Mouse (Mus musculus) kidney, postnatal 25 days (tissue): ENCODE measurements around the gene Ptprb.

Experiments used
- DNase-seq, 2 experiments: peaks; one replicate each; pipeline ENCODE4 v3.0.0; 2021; ENCODE audit warnings: mixed read lengths in 2 of 2

Gene Ptprb

GRCm38 (mm10) chr10:116382826-116383685 lies 107.7 kb downstream of the Ptprb start:
- peak in 1 of 2 experiments; percentile 10 for DNase-seq

- no peak for DNase-seq
Observed at GRCm38 (mm10) chr10:116384401-116384800, 109.1 kb downstream of the Ptprb start.

DNA sequence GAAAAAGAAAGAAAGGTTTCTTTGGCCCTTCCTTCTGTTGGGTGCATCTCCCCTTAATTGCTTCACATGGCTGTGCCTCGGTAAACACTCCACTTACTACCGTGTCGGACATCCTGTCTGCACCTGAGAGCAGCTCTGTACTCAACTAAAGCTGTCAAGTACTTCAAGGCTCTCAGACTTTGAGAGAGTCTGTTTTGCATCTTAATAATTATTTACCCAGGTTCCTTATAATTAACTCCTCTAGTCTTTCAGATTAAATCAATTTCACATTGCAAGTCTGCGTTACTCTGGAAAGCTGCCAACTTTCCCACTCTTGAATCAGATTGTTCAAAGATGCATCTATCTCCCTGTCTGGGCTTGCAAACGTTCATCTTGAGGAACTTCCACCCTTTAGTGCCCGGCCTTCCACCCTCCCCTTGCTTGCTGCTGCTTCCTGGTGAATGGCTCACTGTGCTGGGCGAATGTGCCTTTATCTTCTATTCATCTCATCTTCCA lies 111.1 kb downstream of the Ptprb start:
- DNase-seq, result peak in 1 of 2 experiments; percentile 41

DNA sequence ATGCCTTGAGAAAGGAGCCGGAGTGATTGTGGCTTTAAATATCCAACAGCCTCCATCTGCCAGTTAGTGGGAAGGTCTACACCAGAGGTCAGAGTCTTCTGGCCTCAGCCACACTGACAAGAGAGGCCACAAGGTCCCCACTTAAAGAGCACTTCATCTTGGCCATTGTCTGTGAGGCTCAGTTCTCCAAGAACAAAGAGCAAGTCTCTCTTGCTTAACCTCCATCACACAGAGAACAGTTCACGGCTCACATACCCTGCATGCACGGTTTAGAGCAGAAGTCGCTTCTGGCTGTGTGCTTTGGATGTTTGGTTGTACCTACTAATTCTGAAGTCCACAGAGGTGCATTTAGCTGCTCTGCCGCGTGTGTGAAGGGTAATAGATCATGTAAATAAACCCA lies 113.5 kb downstream of the Ptprb start:
- DNase-seq, result no peak

DNA sequence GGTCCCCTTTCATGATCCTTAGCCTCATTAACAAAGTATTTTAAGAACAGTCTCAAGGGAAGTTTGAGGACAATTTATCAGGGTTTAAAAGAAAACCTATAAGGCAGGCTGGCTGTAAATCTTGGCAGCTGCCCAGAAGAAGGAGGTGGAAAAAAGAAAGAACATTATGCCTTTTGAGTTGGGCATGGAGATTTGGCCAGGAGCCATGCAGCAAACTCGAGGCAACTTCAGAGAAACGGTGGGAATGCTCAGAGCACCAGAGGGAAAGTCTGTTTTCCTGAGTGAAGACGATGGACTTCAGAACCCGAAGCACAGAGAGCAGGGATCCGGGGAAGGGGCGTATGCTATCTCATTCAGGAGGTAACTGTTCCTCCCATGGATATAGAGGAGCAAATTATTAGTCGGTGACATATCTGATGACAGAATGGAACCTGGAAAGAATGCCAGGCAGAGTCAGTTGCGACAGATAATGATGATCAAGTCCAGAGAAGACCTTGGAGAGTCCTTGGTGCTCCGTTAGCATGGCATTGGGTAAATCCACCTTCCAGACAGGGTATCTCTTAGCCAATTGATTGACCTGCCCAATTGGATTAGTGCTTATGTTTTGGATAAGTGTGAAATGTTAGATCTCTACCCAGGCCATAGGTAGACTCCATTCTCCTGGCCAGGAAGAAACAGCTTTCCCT lies 118.6 kb downstream of the Ptprb start:
- DNase-seq, result no peak

- DNase-seq, result no peak
Observed at GRCm38 (mm10) chr10:116394585-116394984, 119.3 kb downstream of the Ptprb start.

GRCm38 (mm10) chr10:116396279-116396678 lies 121.0 kb downstream of the Ptprb start:
- DNase-seq, result no peak

GRCm38 (mm10) chr10:116396966-116397365 lies 121.6 kb downstream of the Ptprb start:
- no peak for DNase-seq

DNA sequence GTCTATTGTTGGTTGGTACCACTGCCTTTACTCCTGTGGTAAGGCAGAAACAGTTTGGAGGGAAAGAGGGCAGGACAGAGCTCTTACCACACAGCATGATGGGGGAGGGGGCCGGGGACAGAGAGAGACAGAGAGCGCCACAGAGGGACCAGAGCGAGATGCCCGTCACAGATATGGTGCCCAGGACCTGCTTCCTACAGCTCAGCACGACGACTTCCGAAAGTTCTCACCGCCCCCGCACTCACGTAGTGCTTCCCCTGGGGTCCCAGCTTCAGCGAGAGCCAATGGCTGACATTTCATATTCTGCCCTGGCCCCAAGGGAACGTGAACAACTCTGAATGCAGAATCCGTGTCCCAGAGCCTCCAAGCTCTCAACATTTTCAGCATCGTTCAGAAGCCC lies 122.2 kb downstream of the Ptprb start:
- no peak for DNase-seq

- no peak for DNase-seq
Observed at GRCm38 (mm10) chr10:116397973-116398372, 122.7 kb downstream of the Ptprb start.

GRCm38 (mm10) chr10:116402742-116403425 lies 127.6 kb downstream of the Ptprb start:
- no peak for DNase-seq

DNA sequence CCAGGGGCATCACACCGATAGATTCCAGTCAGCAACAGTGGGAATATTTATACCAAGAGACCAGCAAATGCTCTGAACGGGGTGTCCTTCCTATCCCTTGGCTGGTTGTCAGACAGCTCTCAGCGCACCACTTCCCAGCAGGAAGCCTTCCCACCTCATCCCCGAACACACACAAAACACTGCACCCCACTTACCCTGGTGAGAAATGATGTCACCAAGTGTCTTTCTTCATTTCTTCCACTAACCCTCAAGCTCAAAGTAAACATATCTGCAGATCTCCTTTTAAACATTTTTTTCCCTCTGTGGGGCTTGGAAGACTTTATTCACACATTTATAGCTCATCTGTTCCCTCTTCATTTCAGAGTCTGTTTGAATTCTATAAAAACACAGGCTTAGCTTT lies 128.4 kb downstream of the Ptprb start:
- no peak for DNase-seq

DNA sequence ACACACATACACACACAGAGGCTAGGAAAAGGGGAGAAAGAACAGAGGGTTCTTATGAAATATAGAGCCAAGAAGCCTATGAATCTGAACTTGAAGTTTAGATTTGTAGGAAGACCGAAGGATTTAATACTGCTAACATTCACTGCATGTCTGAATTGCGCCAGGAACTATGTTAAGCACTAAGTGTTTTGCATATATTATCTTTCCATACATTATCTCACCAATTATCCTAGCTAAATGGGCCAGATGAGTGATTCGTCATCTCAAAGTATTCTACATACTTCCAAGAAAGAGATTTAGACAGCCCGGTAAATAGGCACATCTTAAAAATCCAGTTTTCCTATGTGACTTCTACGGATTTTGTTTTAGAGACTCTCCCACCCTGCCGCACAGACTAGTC lies 129.7 kb downstream of the Ptprb start:
- DNase-seq, result no peak

DNA sequence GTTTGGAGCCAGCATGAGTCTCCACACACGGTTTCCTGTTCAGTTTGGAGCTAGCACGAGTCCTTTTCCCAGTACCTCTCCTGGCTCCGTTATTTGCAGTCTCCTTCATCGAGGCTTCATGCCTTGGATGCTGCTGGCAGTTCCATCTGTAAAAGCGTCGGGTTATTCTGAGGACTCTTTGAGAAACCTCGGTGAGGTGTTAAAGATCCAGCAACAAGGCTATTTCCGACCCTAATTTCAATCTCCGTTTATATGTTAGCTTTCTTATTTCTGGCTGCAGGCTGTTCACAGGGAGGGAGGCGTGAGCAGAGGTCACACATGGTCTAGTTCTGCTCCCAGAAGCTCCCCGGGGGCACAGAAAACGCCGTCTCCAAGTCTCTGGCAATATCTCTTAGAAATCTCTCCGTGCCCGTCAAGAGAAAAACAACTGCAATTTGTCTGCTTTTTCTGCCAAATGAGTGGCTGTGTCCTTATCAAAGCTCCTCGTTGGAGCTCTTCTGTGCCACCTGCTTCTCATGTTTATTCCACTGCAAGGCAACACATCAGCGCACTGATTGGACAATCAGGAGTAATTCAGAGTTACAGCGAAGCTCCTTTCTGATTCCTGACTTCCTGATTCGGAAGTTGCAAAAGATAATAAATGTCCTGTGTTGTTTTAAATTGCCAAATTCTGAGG lies 132.5 kb downstream of the Ptprb start:
- DNase-seq, result no peak

- DNase-seq, result no peak
Observed at GRCm38 (mm10) chr10:116410826-116411225, 135.5 kb downstream of the Ptprb start.

DNA sequence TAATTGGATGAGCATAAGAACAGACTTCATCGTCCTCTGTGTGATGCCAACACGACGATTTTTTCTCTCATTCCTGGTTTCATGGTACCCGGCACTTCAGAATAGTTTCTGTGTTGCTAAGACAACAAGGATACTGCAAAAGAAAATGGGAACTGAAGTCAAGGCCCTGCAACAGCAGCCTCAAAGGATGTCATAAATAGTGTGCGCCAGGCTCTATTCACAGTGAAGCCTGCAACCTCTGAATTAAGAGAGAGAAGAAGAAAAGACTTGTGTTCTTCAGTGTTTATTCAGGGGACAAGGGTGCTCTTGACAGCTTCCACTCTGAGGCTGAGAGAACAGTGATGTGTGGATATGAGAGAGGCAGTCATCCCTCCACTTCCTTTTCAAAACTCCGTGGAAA lies 140.8 kb downstream of the Ptprb start:
- no peak for DNase-seq

GRCm38 (mm10) chr10:116416726-116417125 lies 141.4 kb downstream of the Ptprb start:
- no peak for DNase-seq

DNA sequence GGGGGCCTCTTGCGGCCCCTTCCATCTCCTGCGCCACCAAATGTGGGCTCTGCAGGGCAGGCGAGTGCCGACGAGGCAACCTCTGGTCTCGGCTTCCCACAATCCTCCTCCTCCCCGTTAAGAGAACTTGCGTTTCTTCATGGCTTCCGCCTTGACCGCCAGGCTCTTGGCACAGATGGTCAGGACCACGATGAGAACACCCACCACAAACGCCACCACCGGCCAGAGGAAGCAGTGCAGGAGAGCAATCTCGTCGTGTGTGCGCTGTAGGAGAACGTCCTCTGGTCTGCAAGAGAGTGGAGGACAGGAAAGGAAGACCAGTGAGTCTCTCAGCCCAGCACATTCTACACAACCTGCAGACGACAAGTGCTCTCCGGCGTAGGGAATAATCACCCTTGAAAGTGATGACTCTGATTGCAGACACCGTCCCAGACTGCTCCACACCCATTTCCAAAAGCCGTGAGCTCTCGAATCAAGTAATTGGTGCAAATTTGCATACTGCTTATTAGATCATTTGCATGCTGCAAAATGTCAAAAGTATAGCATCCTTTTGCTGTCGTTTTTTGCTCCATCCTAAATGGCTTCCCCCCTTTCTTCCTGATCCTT lies 142.9 kb downstream of the Ptprb start:
- DNase-seq, result no peak

- DNase-seq, result no peak
Observed at GRCm38 (mm10) chr10:116420976-116421375, 145.7 kb downstream of the Ptprb start.

- DNase-seq, result no peak
Observed at GRCm38 (mm10) chr10:116422551-116422950, 147.2 kb downstream of the Ptprb start.

GRCm38 (mm10) chr10:116424921-116425320 lies 149.6 kb downstream of the Ptprb start:
- no peak for DNase-seq

GRCm38 (mm10) chr10:116426176-116426575 lies 150.9 kb downstream of the Ptprb start:
- DNase-seq, result no peak
